Mouse (Mus musculus) embryonic fibroblast, embryonic 13.5 days (primary cell): ENCODE measurements around the gene C530008M17Rik.

Experiments used
- CTCF ChIP-seq: IDR thresholded peaks from 2 replicates; pipeline ENCODE4 v1.5.1; 2011; ENCODE audit warnings: mild to moderate bottlenecking, control low read depth, low read length, moderate library complexity, borderline replicate concordance; ENCODE audit not compliant: insufficient read depth
- POLR2A ChIP-seq: IDR thresholded peaks from 2 replicates; pipeline ENCODE4 v1.6.1; 2011; ENCODE audit warnings: low read depth, mild to moderate bottlenecking, control low read depth, low read length, moderate library complexity

DNA sequence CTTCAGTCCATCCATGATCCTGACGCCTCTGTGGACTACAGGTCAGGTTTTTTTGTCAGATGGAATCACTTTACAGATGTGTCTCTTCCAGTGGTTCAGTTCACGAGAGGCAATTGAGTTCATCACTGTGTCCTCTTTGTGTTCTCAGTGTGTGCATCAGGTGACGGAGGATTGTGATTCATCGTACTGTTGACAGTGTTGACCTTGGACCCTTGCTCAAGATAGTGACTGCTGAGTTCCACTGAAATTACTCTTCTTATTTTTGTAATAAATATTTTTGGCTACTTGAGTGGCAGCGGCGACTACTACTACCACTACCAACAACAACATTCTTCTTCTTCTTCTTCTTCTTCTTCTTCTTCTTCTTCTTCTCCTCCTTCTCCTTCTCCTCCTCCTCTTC, 85.2 kb downstream of the C530008M17Rik start:
- no peak for TF ChIP-seq CTCF
- TF ChIP-seq POLR2A, result no peak
